14 mouse cellular contexts compared by ENCODE assay signal in the genomic region with DNA sequence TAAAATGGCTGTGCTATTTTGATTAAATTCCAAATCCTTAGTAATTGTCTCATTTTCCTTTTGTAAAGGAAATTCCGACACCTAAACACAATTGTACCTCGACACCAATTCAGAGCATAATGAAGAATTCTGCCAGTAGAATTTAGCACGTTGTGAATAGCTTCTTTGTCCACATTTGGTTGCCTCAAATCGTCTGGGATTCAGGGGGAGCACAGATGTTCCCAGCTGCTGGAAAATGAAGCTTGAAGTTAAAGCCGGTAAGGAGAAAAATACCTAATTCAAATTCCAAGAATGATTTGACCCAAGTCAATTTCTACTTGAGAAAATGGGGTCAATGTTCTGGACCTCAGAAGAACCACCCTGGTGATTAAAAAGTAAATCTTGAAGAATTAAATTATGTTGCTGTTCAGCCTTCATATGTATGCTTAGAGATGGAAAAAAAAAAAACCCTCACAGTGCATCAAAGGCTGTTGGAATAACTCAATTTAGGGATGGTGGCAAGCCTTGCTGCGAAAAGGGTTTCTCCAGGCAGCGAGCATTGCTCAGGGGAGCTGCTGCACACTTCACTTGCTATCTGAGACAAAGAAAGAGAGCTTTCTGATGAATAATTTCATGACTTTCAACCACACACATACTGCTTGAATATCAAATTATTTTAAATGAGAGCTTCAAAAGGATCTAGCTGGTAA. TPM values are rescaled to one million over a fixed set of nuclear protein-coding genes. Genes with fewer than 3 reads are reported as not detected.
A peak's percentile ranks its signal among the peaks of the same experiment; 100 is the strongest.
DNase-seq lines count a peak whose midpoint lies in the region; ATAC-seq lines count a peak whose summit lies in the region.
"Had no signal": no experiment of that assay in that cellular context is flagged by ENCODE, and none has a peak within 500 bp of the region (broad histone marks: within the 10 kb centered on the region; RNA-seq: fewer than 3 reads in every experiment).

No protein-coding gene starts in this region.

- 64% methylated on average over 7 of the region's 7 CpGs for WGBS in heart, embryonic 12.5 days
- 19% methylated on average over 7 of the region's 7 CpGs for WGBS in forebrain, embryonic 13.5 days
- WGBS in hindbrain, embryonic 14.5 days: 20% methylated on average over 7 of the region's 7 CpGs
- WGBS in midbrain, embryonic 15.5 days: 11% methylated on average over 7 of the region's 7 CpGs

- no peak overlapping the region for H3K27ac ChIP-seq in heart, embryonic 12.5 days (ENCODE audit: poor library complexity, severe bottlenecking)
- peak overlapping the region; percentile 48; the same call in 1 of the 2 replicates for H3K27ac ChIP-seq in forebrain, embryonic 13.5 days
- H3K27ac ChIP-seq in hindbrain, embryonic 14.5 days: peak overlapping the region; percentile 74
- peak overlapping the region; percentile 87 for H3K27ac ChIP-seq in midbrain, embryonic 15.5 days
- H3K27ac ChIP-seq: embryonic facial prominence, embryonic 13.5 days; kidney, embryonic 15.5 days had no signal

- H3K36me3 ChIP-seq in heart, embryonic 12.5 days: no peaks in the 10 kb centered on the region
- H3K36me3 ChIP-seq in forebrain, embryonic 13.5 days (ENCODE audit: poor library complexity, severe bottlenecking): no peaks in the 10 kb centered on the region
- H3K36me3 ChIP-seq in hindbrain, embryonic 14.5 days (replicated peaks; ENCODE audit: control insufficient read depth, insufficient read depth): no peaks in the 10 kb centered on the region
- H3K36me3 ChIP-seq in midbrain, embryonic 15.5 days (replicated peaks): no peaks in the 10 kb centered on the region
- H3K36me3 ChIP-seq: embryonic facial prominence, embryonic 13.5 days; kidney, embryonic 15.5 days had no signal

- H3K4me1 ChIP-seq in heart, embryonic 12.5 days (replicated peaks): no peaks in the 10 kb centered on the region
- H3K4me1 ChIP-seq in forebrain, embryonic 13.5 days: peaks cover 11% of the 10 kb centered on the region
- H3K4me1 ChIP-seq in hindbrain, embryonic 14.5 days (replicated peaks; ENCODE audit: control insufficient read depth, insufficient read depth, low read length): peaks cover 6% of the 10 kb centered on the region; the same call in 1 of the 2 replicates
- peaks cover 10% of the 10 kb centered on the region; the same call in 1 of the 2 replicates for H3K4me1 ChIP-seq in midbrain, embryonic 15.5 days
- H3K4me1 ChIP-seq: kidney, embryonic 15.5 days had no signal

- no peak for ATAC-seq in heart, embryonic 12.5 days (ENCODE audit: insufficient number of reproducible peaks, low FRiP score)
- ATAC-seq in forebrain, embryonic 13.5 days: 0 out of 2 replicates have a peak, but pooled peaks have one; percentile 48
- ATAC-seq in hindbrain, embryonic 14.5 days (ENCODE audit: low FRiP score): no peak
- ATAC-seq in midbrain, embryonic 15.5 days (replicated peaks): peak; percentile 69

- H3K4me2 ChIP-seq in heart, embryonic 12.5 days: no peak overlapping the region
- H3K4me2 ChIP-seq in forebrain, embryonic 13.5 days: no peak overlapping the region
- H3K4me2 ChIP-seq in hindbrain, embryonic 14.5 days (replicated peaks): no peak overlapping the region
- no peak overlapping the region for H3K4me2 ChIP-seq in midbrain, embryonic 15.5 days
- H3K4me2 ChIP-seq: embryonic facial prominence, embryonic 13.5 days; kidney, embryonic 15.5 days had no signal

- DNase-seq in heart, postnatal 4 days: peak; percentile 26
- DNase-seq in hindbrain, embryonic 14.5 days (ENCODE audit: low spot score): peak; percentile 51
- no peak for DNase-seq in right cerebral cortex, adult 2 months (ENCODE audit: low spot score in 2 of 2)
- DNase-seq in frontal cortex, postnatal 36 days (ENCODE audit: low spot score in 2 of 2): no peak
- DNase-seq in yolk sac, embryonic 10.5 days (ENCODE audit: low spot score): no peak
- DNase-seq: adrenal gland, postnatal 10 days; cerebellum, adult 11 months; gastrocnemius, postnatal 25 days; lung, postnatal 10 days had no signal

- no peaks in the 10 kb centered on the region for H3K27me3 ChIP-seq in heart, embryonic 12.5 days (replicated peaks)
- H3K27me3 ChIP-seq in forebrain, embryonic 13.5 days: no peaks in the 10 kb centered on the region
- no peaks in the 10 kb centered on the region for H3K27me3 ChIP-seq in hindbrain, embryonic 14.5 days (ENCODE audit: control insufficient read depth, insufficient read depth, low read length)
- H3K27me3 ChIP-seq in midbrain, embryonic 15.5 days (replicated peaks): no peaks in the 10 kb centered on the region
- H3K27me3 ChIP-seq: embryonic facial prominence, embryonic 13.5 days; kidney, embryonic 15.5 days had no signal

- no peak overlapping the region for H3K4me3 ChIP-seq in heart, embryonic 12.5 days
- H3K4me3 ChIP-seq in forebrain, embryonic 13.5 days: no peak overlapping the region
- H3K4me3 ChIP-seq in hindbrain, embryonic 14.5 days (replicated peaks; ENCODE audit: low read length): no peak overlapping the region
- no peak overlapping the region for H3K4me3 ChIP-seq in midbrain, embryonic 15.5 days
- H3K4me3 ChIP-seq: embryonic facial prominence, embryonic 13.5 days; kidney, embryonic 15.5 days had no signal

- H3K9ac ChIP-seq in heart, embryonic 12.5 days: no peak overlapping the region
- H3K9ac ChIP-seq in forebrain, embryonic 13.5 days: no peak overlapping the region
- H3K9ac ChIP-seq in hindbrain, embryonic 14.5 days: no peak overlapping the region; the same call in 1 of the 2 replicates
- no peak overlapping the region for H3K9ac ChIP-seq in midbrain, embryonic 15.5 days
- H3K9ac ChIP-seq: embryonic facial prominence, embryonic 13.5 days; kidney, embryonic 15.5 days had no signal

- no peaks in the 10 kb centered on the region for H3K9me3 ChIP-seq in heart, embryonic 12.5 days (replicated peaks)
- no peaks in the 10 kb centered on the region for H3K9me3 ChIP-seq in forebrain, embryonic 13.5 days (replicated peaks)
- no peaks in the 10 kb centered on the region for H3K9me3 ChIP-seq in hindbrain, embryonic 14.5 days (ENCODE audit: control insufficient read depth, low read length)
- H3K9me3 ChIP-seq in midbrain, embryonic 15.5 days: no peaks in the 10 kb centered on the region
- H3K9me3 ChIP-seq: embryonic facial prominence, embryonic 13.5 days; kidney, embryonic 15.5 days had no signal

RNA-seq across cellular contexts. Expression of a gene that starts 36.0 kb away (rescaled TPM):
- 100 to 1,000 TPM; 121 to 125 TPM for total RNA-seq in heart, postnatal 4 days (2021)
- 32.6 and 35.7 TPM in 2 replicates for polyA plus RNA-seq in heart, embryonic 12.5 days (2016; fragmentation: Nextera tagmentation; extraction: Ambion mirVana)
- 20.9 and 25.3 TPM in 2 replicates for polyA plus RNA-seq in forebrain, embryonic 13.5 days (2015; fragmentation: Nextera tagmentation; extraction: Ambion mirVana)
- 43.0 and 50.1 TPM in 2 replicates for polyA plus RNA-seq in hindbrain, embryonic 14.5 days (2014; fragmentation: Nextera tagmentation; extraction: Ambion mirVana)
- polyA plus RNA-seq in midbrain, embryonic 15.5 days (2015; fragmentation: Nextera tagmentation; extraction: Ambion mirVana): 68.8 and 79.6 TPM in 2 replicates

Comparison
In these comparisons a context has a peak if more than half of its experiments do, and no peak if none do; other contexts are left out.
1. DNase-seq: peak in heart, postnatal 4 days (single experiment) and hindbrain, embryonic 14.5 days (single experiment); none in right cerebral cortex, adult 2 months (0 of 2), frontal cortex, postnatal 36 days (0 of 2) and yolk sac, embryonic 10.5 days (single experiment).
2. ATAC-seq: peak in forebrain, embryonic 13.5 days (single experiment) and midbrain, embryonic 15.5 days (single experiment); none in heart, embryonic 12.5 days (single experiment) and hindbrain, embryonic 14.5 days (single experiment).